Mouse (Mus musculus): ENCODE measurements around the gene Iqgap2. TPM values are rescaled to one million over a fixed set of nuclear protein-coding genes. Genes with fewer than 3 reads are reported as not detected.

Gene Iqgap2
- polyA plus RNA-seq, 1 experiment from 2014 or later = 16.5 TPM

- ATAC-seq (ENCODE audit: low FRiP score, low TSS enrichment) (no peak), DNase-seq (ENCODE audit: low spot score) (no peak)
- Histone ChIP-seq H3K27me3 (ENCODE audit: control insufficient read depth, insufficient read depth, low read length) (no peaks in the 10 kb centered on the region), H3K9ac (ENCODE audit: low read length) (no peak overlapping the region), H3K9me3 (ENCODE audit: control insufficient read depth, low read length) (no peaks in the 10 kb centered on the region), H3K4me2 (replicated peaks; ENCODE audit: low read depth) (no peak overlapping the region), H3K27ac (replicated peaks) (no peak overlapping the region), H3K36me3 (ENCODE audit: control insufficient read depth, insufficient read depth, low read length) (peaks cover 16% of the 10 kb centered on the region; the same call in 1 of the 2 replicates), H3K4me1 (replicated peaks; ENCODE audit: control insufficient read depth, insufficient read depth) (no peaks in the 10 kb centered on the region), H3K4me3 (ENCODE audit: low read depth, low read length) (no peak overlapping the region)
- no peak for TF ChIP-seq CTCF (IDR thresholded peaks at IDR 0.05; ENCODE audit: low read depth)
- no peak for TF ChIP-seq EP300 (optimal IDR thresholded peaks at IDR 0.05)
- 70% methylated on average over 3 of the region's 3 CpGs for WGBS
Measured at GRCm38 (mm10) chr13:95599833-95600359, 291.8 kb downstream of the Iqgap2 start.

GRCm38 (mm10) chr13:95598232-95598920, 293.3 kb downstream of the Iqgap2 start:
- WGBS = 83% methylated on average over 18 of the region's 18 CpGs
- Histone ChIP-seq H3K27me3 (ENCODE audit: control insufficient read depth, insufficient read depth, low read length) (no peaks in the 10 kb centered on the region), H3K27ac (replicated peaks) (no peak overlapping the region), H3K4me1 (replicated peaks; ENCODE audit: control insufficient read depth, insufficient read depth) (no peaks in the 10 kb centered on the region), H3K4me2 (replicated peaks; ENCODE audit: low read depth) (no peak overlapping the region), H3K36me3 (ENCODE audit: control insufficient read depth, insufficient read depth, low read length) (peaks cover 6% of the 10 kb centered on the region; the same call in 1 of the 2 replicates), H3K4me3 (ENCODE audit: low read depth, low read length) (no peak overlapping the region), H3K9me3 (ENCODE audit: control insufficient read depth, low read length) (no peaks in the 10 kb centered on the region), H3K9ac (ENCODE audit: low read length) (no peak overlapping the region)
- TF ChIP-seq CTCF (IDR thresholded peaks at IDR 0.05; ENCODE audit: low read depth) (no peak), EP300 (optimal IDR thresholded peaks at IDR 0.05) (no peak)
- DNase-seq (ENCODE audit: low spot score) = no peak
- ATAC-seq (ENCODE audit: low FRiP score, low TSS enrichment) = no peak

GRCm38 (mm10) chr13:95597578-95597977, 294.1 kb downstream of the Iqgap2 start:
- Histone ChIP-seq H3K27me3 (ENCODE audit: control insufficient read depth, insufficient read depth, low read length) (no peaks in the 10 kb centered on the region), H3K27ac (replicated peaks) (no peak overlapping the region), H3K4me3 (ENCODE audit: low read depth, low read length) (no peak overlapping the region), H3K9ac (ENCODE audit: low read length) (no peak overlapping the region), H3K36me3 (ENCODE audit: control insufficient read depth, insufficient read depth, low read length) (peaks cover 2% of the 10 kb centered on the region; the same call in 1 of the 2 replicates), H3K9me3 (ENCODE audit: control insufficient read depth, low read length) (no peaks in the 10 kb centered on the region), H3K4me1 (replicated peaks; ENCODE audit: control insufficient read depth, insufficient read depth) (no peaks in the 10 kb centered on the region), H3K4me2 (replicated peaks; ENCODE audit: low read depth) (no peak overlapping the region)
- no peak for ATAC-seq (ENCODE audit: low FRiP score, low TSS enrichment)
- TF ChIP-seq EP300 (optimal IDR thresholded peaks at IDR 0.05) (no peak), CTCF (IDR thresholded peaks at IDR 0.05; ENCODE audit: low read depth) (no peak)
- DNase-seq (ENCODE audit: low spot score) = no peak
- WGBS = 85% methylated on average over 10 of the region's 10 CpGs

- H3K36me3 ChIP-seq (ENCODE audit: control insufficient read depth, insufficient read depth, low read length) = no peaks in the 10 kb centered on the region
- no peaks in the 10 kb centered on the region for H3K4me1 ChIP-seq (replicated peaks; ENCODE audit: control insufficient read depth, insufficient read depth)
- H3K4me3 ChIP-seq (ENCODE audit: low read depth, low read length) = no peak overlapping the region
- no peaks in the 10 kb centered on the region for H3K9me3 ChIP-seq (ENCODE audit: control insufficient read depth, low read length)
- no peak for TF ChIP-seq EP300 (optimal IDR thresholded peaks at IDR 0.05)
- TF ChIP-seq CTCF (IDR thresholded peaks at IDR 0.05; ENCODE audit: low read depth) = no peak
- WGBS = 79% methylated on average over 7 of the region's 7 CpGs
- H3K9ac ChIP-seq (ENCODE audit: low read length) = no peak overlapping the region
- ATAC-seq (ENCODE audit: low FRiP score, low TSS enrichment) (no peak), DNase-seq (ENCODE audit: low spot score) (no peak)
- no peak overlapping the region for H3K4me2 ChIP-seq (replicated peaks; ENCODE audit: low read depth)
- H3K27me3 ChIP-seq (ENCODE audit: control insufficient read depth, insufficient read depth, low read length) = no peaks in the 10 kb centered on the region
- H3K27ac ChIP-seq (replicated peaks) = no peak overlapping the region
Measured at GRCm38 (mm10) chr13:95596689-95597088, 295.0 kb downstream of the Iqgap2 start.

- Histone ChIP-seq H3K36me3 (ENCODE audit: control insufficient read depth, insufficient read depth, low read length) (no peaks in the 10 kb centered on the region), H3K9ac (ENCODE audit: low read length) (no peak overlapping the region), H3K27ac (replicated peaks) (no peak overlapping the region), H3K27me3 (ENCODE audit: control insufficient read depth, insufficient read depth, low read length) (no peaks in the 10 kb centered on the region), H3K4me2 (replicated peaks; ENCODE audit: low read depth) (no peak overlapping the region), H3K4me3 (ENCODE audit: low read depth, low read length) (no peak overlapping the region), H3K4me1 (replicated peaks; ENCODE audit: control insufficient read depth, insufficient read depth) (no peaks in the 10 kb centered on the region), H3K9me3 (ENCODE audit: control insufficient read depth, low read length) (no peaks in the 10 kb centered on the region)
- TF ChIP-seq EP300 (optimal IDR thresholded peaks at IDR 0.05) = no peak
- no peak for TF ChIP-seq CTCF (IDR thresholded peaks at IDR 0.05; ENCODE audit: low read depth)
- WGBS = 70% methylated on average over 5 of the region's 5 CpGs
- ATAC-seq (ENCODE audit: low FRiP score, low TSS enrichment) (no peak), DNase-seq (ENCODE audit: low spot score) (no peak)
Measured at GRCm38 (mm10) chr13:95595921-95596320, 295.8 kb downstream of the Iqgap2 start.

- DNase-seq (ENCODE audit: low spot score) (no peak), ATAC-seq (ENCODE audit: low FRiP score, low TSS enrichment) (no peak)
- no peak overlapping the region for H3K9ac ChIP-seq (ENCODE audit: low read length)
- WGBS = 59% methylated on average over 7 of the region's 7 CpGs
- no peaks in the 10 kb centered on the region for H3K4me1 ChIP-seq (replicated peaks; ENCODE audit: control insufficient read depth, insufficient read depth)
- H3K27me3 ChIP-seq (ENCODE audit: control insufficient read depth, insufficient read depth, low read length) = no peaks in the 10 kb centered on the region
- no peak overlapping the region for H3K4me3 ChIP-seq (ENCODE audit: low read depth, low read length)
- no peaks in the 10 kb centered on the region for H3K9me3 ChIP-seq (ENCODE audit: control insufficient read depth, low read length)
- H3K4me2 ChIP-seq (replicated peaks; ENCODE audit: low read depth) = no peak overlapping the region
- no peak overlapping the region for H3K27ac ChIP-seq (replicated peaks)
- no peaks in the 10 kb centered on the region for H3K36me3 ChIP-seq (ENCODE audit: control insufficient read depth, insufficient read depth, low read length)
- no peak for TF ChIP-seq EP300 (optimal IDR thresholded peaks at IDR 0.05)
- TF ChIP-seq CTCF (IDR thresholded peaks at IDR 0.05; ENCODE audit: low read depth) = no peak
Measured at GRCm38 (mm10) chr13:95595411-95595810, 296.3 kb downstream of the Iqgap2 start.
